Mouse (Mus musculus) monocyte, adult 5-6 weeks (primary cell): ENCODE data around the gene Ruvbl2. TPM values are rescaled to one million over a fixed set of nuclear protein-coding genes. Genes with fewer than 3 reads are reported as not detected.
A peak's percentile ranks its signal among the peaks of the same experiment; 100 is the strongest.
"Not testable (repeated sequence)": the region's sequence is repeated elsewhere in the genome, so short reads cannot be mapped to it uniquely, and the experiment has no call there.

Experiments used
- ATAC-seq: fragments of 153-309, 156-312 bp; replicated peaks from 2 replicates; pipeline ENCODE4 v1.8.0; 2017; ENCODE audit warnings: mild to moderate bottlenecking; ENCODE audit not compliant: low TSS enrichment, insufficient number of reproducible peaks, severe bottlenecking, poor library complexity, low FRiP score
- total RNA-seq: library from RNA; stranded (forward); fragments of 200-1000, 200-491, 200-594 nt; gene quantifications from 3 replicates; pipeline ENCODE4 v1.2.3, GENCODE M21; 2017

Gene Ruvbl2
- total RNA-seq, result 18.0 to 33.4 TPM (median 23.3 TPM) in 3 replicates

DNA sequence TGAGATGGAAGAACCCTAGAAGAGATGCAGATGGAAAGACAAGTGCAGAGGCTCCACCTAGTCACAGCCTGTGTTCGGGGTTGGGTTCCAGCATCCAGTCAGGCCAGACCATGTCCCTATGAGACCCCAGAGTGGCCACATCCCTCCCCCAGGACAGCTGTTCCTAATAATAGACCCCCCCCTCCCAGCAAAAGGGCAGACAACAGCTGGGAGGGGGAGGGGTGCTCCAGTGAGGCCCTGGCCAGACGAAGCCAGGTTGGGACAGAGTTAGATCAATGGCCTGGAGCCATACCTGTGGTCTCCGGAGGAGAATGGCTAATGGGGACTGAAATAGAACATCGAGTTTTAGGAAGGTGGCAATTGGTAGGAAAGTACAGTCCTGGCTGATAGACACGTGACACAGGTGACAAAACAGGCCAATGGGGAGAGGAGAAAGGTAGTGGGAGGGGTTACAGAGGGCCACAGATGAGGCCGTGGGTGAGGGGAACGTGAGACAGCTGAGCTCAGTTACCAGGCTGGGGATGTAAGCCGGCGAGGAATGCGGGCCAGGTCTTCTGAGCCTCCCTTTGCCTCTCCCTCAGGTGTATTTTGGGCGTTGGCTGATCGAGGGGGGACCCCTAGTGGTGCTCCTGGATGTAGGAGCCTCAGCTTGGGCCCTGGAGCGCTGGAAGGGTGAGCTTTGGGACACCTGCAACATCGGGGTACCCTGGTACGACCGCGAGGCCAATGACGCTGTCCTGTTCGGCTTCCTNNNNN is at the start of gene Ruvbl2:
Gene Ruvbl2, minus strand, starts transcription at position 576 of the 756 bp plus-strand sequence.
- no peak for ATAC-seq

DNA sequence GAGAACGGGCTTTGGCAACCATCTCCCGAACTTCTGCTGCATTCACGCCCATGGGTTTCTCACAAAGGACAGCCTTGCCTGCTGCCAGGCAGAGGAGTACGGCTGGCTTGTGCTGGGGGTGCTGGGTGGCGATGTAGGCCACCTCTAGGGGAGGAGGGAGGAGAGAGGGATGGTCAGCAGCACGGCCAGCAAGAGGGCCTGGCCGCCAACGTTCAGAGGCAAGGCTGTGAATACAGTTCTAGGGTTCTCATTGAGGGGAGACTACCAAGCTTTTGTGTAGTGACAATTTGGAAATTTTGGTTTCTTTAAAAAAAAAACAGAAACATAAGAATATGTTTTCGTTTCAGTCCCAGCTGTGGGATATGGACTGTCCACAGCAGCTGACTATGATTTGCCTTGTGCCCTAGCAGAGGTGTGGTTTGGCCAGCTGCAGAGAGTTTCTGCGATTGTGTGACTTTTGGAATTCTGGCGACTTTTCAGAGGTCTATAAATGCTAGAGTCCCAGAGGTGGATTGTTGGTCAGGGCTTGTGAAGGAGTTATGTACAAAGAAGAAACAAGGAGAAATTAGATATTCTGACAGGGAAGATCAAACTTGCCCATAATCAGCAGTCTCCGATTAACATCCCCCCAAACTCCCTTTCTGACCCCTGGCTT is 49.0 kb upstream of the Ruvbl2 start, which contains the start of gene Gm45808:
Gene Gm45808, minus strand, starts transcription at position 51 of the 655 bp plus-strand sequence.
- no peak for ATAC-seq

DNA sequence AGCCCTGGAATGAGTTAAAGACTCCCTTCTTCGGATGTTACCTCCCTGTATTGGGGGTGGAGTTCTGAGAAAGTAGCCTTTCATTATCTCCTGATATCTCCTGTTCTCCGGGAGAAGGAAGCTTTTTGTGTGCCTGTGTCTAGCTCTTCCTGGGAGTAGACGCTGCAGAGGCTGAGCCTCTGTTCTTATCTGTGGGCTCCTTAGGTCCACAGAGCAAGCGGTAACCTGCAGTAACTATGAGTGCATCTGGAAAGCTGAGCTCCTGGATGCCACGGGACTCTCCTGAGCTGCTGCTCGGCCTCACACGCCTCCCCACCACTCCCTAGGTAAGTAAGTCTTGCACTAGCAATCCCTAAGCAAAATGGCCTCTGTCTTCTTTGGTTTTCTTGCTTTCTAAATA is 48.3 kb upstream of the Ruvbl2 start:
- ATAC-seq, result no peak

DNA sequence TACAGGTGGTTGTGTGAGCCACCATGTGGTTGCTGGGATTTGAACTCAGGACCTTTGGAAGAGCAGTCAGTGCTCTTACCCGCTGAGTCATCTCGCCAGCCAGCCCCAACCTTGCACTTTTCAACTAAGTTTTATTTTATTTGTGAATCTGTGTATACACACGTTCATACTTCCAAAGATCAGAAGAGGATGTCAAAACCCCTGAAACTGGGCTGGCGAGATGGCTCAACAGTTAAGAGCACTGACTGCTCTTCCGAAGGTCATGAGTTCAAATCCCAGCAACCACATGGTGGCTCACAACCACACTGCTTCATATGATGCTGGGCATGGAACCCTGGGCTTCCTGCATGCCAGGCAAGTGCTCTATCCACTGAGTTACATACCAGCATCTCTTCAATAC is 47.1 kb upstream of the Ruvbl2 start:
- not testable (repeated sequence) for ATAC-seq

DNA sequence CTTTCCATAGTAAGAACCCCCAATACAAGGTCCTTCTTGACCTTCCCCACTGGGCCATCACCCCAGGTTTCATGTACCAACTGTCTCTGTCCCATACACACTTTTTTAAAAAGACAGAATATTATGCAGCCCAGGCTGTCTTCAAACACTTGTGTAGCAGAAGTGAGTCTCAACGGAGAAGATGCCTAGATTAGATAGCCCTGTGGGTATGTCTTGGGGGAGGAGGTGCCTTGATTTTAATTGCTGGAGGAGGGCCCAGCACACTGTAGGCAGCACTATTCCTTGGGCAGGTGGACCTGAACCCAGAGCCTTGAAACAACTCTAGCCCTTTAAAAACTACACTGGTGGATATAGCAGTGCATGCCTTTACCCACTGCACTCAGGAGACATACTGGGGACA is 44.3 kb upstream of the Ruvbl2 start:
- ATAC-seq, result no peak

DNA sequence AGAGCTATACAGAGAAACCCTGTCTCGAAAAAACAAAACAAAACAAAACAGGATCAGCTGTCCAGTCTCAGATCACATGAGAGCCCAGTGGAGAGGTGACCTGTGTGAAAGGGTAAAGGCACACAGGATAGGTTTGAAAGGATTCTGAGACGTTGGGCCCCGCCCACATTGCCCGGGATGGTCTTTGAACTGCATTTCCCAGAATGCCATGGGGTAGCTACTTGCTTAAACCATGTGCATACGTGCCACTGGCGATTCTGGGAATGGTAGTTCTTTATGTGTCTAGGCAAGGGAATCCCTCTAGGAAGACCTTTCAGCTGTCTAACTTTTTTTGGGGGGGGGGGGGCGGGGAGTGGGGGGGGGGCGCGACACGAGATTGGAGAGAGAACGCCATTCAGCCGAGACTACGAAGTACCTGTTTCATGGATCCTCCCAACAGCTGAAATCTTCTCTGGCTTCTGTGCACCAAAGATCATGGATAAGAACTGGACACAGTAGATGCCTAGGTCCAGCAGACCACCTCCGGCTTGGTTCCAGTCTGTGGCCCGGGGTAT is 43.6 kb upstream of the Ruvbl2 start, which contains the start of gene Tulp2:
Gene Tulp2, plus strand, starts transcription at position 504 of the 554 bp plus-strand sequence.
- peak; percentile 87 for ATAC-seq

DNA sequence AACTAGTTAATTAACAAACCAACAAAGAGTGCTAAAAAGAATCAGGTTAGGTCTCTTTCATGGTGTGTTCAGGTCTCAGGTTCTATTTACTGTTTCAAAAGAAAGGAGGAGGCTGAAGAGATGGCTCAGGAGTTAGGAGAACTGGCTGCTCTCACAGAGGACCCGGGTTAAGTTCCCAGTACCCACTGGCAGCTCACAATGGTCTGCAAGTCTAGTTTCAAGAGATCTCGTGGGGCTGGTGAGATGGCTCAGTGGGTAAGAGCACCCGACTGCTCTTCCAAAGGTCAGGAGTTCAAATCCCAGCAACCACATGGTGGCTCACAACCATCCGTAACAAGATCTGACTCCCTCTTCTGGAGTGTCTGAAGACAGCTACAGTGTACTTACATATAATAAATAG is 42.4 kb upstream of the Ruvbl2 start:
- ATAC-seq, result not testable (repeated sequence)

DNA sequence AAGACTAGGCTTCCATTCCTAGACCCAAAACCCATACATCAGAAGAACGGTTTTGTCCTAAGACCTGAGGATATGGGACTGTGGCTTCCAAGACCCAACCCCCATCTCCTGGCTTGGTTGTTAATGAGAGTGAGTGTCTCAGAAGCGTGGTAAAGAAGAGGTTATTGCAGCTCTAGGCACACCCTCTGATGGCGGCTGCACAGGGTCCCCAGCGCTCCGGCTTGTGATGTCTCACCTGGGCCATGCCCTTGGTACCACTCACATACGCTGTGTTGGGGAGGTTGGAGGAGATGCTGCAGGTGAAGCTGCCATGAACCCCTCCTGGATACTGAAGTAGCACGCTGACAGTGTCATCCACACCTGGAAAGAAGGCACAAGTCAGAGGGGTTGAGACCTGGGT is 40.9 kb upstream of the Ruvbl2 start:
- ATAC-seq, result no peak; the same call in 1 of the 2 replicates

DNA sequence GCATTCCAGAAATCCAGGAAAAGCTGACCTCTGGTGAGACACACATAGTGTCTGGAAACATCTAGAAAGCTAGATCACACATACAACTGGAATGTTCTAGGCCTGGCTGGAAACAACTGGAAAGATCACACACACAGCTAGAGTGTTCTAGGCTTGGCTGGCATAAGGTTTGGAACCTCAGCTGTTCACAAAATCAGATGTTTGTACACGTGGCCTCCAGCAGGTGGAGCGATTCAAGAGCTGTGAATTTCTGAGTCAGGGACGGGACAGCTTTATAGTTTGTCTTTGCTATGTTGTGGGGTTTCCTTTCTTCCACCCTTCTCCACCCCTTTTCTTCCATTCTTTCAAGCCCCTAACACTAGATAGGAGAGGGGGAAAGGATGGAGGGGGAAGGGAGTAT is 39.1 kb upstream of the Ruvbl2 start:
- ATAC-seq, result peak; percentile 63

DNA sequence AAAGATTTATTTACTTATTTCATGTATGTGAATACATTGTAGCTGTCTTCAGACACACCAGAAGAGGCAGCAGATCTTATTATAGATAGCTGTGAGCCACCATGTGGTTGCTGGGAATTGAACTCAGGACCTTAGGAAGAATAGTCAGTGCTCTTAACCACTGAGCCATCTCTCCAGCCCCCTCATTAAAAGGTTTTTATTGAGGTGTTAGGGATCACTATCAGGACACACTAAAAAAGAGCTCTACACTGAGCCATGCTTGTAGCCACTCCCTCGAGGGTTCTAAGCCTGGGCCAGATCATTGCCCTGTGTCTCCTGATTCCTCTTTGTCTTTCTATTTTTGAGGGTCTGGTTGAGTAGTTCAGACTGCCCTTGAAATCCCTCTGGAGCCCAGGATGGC is 38.6 kb upstream of the Ruvbl2 start:
- no peak for ATAC-seq

DNA sequence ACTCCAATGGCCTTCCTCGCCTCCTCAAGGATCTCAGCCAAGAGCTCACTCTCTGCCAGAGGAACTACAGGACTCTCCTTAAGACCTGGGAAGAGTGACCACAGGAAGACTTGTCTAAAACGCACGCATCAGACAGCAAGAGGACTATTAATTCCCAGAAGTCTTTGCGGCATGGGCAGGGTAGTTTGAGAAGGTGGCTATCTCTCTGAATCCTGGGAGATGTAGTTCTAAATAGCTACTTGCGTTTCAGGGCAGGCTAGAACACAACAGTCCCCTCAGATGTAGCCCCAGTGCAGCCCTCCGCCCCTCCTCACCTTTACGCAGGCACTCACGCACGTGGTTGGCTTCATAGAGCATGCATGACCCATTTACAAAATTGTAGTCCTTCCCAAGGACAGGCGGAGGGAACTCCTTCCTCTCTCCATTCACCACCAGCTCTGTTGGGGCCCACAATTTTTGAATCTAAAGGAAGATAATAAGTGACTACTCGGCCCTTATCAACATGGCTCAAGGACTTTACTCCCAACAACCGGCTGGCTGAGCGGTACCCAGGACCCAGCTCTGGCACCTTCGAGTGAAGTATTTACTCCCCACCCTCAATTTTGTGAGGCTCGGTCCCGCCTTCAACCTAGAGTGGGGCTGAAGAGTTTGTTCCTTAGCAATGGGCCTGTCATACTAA is 37.5 kb upstream of the Ruvbl2 start:
- ATAC-seq, result no peak

DNA sequence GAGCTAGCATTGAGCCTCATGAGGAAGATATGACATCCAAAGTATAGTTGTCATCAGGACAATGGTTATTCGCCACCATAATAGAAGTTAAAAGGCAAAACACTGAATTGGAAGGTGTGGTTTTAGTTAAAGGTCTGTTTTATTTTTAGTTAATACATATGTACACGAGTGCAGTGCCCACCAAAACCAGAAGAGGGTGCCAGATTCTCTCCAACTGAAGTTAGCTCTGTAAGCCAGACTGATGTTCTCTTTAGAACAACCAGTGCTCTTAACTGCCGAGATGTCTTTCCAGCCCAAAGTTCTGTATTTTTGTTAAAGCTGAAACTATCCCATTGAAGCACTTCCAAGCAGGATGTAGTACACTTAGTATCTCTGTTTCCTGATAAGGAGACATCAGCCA is 33.0 kb upstream of the Ruvbl2 start:
- ATAC-seq, result 0 out of 2 replicates have a peak, but pooled peaks have one; percentile 45

DNA sequence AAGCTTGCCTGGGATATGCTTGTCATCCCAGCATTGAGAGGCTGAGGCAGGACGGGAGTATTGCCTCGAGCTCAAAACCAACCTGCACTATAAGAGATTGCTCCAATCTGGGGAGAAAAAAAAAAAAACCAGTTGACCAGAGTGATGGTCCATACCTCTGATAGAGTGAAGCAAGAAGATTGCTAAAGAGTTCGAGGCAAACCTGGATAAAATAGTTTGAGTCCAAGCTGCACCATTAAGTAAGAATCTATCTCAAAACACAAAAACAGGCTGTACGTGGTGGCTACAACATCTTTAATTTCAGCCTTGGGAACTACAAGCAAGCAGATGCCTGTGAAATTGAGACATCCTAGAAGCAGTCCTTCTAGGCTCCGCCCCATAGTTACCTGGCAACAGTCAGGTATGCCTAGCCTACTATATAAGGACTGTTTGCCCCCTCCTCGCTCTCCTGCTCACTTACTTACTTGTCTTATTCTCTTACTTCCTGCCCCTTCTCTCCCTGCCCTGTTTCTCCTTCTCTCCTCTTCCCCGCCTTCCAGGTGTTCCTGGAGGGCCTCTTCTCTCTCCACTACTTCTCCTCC is 29.3 kb upstream of the Ruvbl2 start:
- no peak for ATAC-seq

DNA sequence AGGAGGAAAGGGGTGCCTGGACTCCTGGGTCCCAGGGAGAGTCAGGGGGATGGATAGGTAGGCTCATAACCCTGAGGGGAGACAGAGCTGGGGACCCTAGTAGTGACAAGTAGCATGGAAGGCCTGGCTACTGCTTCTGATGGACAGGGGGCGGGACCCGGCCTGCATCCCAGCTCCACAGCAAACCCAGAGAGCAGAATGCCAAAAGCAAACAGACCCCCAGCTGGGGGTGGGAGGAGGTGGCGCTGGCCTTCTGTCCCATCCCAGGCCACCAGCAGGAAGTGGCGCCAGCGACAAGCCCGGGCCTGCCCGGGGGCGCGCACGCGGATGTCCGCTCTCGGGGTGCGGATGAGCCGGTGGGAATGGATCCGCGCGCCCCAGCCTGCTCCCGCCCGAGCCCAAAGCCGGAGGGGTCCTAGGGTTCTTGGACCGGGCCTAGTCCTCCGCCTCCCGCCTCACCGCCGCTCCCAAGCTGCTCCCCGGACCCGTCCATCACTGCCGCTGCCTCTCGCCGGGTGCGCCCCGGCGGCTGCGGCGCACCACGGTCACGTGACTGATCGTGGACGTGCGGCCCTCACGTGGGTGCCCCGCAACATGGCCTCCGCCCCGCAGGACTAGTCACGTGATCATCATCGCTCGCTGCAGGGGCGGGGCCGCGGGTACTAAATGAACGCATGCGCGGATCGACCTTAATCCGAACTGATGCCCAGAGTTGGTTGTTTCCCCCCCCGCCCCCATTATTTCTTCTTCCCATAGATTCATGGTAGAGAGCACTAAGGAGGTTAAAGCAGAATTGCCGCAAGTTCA is 28.6 kb upstream of the Ruvbl2 start, which contains the start of gene Bax:
Gene Bax, minus strand, starts transcription at position 616 of the 807 bp plus-strand sequence.
- ATAC-seq, result peak; percentile 84

DNA sequence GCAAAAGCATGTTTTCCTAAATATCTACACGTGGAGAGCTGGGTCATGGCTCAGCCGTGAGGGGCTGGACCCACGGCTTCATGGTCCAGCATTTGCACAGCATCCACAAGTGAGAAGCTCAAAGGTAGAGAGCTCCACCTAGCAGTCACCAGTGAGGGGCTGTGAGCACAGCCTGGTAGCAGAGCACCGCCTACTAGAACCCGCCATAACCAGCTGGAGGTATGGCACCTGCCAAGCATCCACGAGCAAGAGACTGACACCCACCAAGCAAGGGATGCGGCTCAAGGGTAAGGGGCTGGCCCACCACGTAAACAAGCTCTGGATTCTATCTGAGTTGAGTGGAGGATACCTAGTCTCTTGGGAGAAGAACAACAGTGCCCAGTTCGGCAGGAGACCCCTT is 27.7 kb upstream of the Ruvbl2 start:
- ATAC-seq, result no peak

DNA sequence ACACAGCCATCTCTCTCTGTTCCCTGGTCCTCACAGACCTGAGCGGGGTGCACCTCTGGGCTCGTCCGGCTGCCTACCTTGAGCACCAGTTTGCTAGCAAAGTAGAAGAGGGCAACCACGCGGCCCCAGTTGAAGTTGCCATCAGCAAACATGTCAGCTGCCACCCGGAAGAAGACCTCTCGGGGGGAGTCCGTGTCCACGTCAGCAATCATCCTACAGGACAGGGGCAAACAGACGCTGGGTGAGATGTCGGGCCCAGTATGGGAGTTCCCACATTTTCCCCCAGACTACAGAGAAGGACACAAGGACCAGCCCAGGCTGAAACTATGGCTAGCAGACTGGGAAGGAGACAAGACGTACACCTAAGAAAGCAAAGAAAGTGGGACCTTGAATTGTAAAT is 27.2 kb upstream of the Ruvbl2 start:
- no peak for ATAC-seq

DNA sequence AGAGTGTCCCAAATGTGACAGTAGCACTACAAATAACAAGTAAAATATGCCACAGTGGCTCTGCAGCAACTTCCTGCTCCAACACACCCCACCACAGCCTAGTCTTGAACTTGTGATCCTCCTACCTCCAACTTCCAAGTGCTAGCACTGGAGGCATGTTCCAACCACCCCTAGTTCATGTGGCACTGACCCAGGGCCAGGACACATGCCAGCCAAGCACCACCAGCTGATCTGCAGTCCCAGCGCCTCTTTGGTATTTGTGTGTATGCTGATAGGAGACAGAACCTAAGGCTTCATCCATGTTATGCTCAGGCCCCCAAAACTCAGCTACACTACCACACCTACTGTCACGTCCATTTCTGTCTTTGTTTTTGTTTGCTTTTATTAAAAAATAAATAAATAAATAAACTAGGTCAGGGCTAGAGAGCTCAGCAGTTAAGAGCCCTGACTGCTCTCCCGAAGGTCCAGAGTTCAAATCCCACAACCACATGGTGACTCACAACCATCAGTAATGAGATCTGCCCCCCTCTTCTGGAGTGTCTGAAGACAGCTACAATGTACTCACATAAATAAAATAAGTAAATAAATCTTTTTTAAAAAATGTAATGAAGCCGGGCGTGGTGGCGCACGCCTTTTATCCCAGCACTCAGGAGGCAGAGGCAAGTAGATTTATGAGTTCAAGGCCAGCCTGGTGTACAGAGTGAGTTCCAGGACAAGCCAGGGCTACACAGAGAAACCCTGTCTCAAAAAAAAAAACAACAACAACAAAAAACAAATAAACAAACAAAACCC is 26.3 kb upstream of the Ruvbl2 start:
- no peak for ATAC-seq
